Mouse (Mus musculus) heart, adult 18-20 months (tissue): ENCODE data around the gene Osr1. TPM values are rescaled to one million over a fixed set of nuclear protein-coding genes. Genes with fewer than 3 reads are reported as not detected.

ENCODE experiments used
- DNase-seq, 2 experiments: peaks; one replicate each; pipeline ENCODE4 v3.0.0; 2021 to 2022; ENCODE audit warnings: mixed read lengths in 1 of 2
- total RNA-seq, 2 experiments: library from RNA; stranded (reverse); gene quantifications; 2 replicates each; pipeline ENCODE4 v1.2.3; 2021

The Osr1 gene
- total RNA-seq, 2 experiments from 2014 or later, result 3.2 to 4.9 TPM

GRCm38 (mm10) chr12:9584366-9585084 lies 14.6 kb downstream of the Osr1 start:
- DNase-seq, result peak; percentile 79 to 82

- DNase-seq, result no peak
Observed at GRCm38 (mm10) chr12:9585085-9585453, 15.2 kb downstream of the Osr1 start.

- DNase-seq, result no peak
Observed at GRCm38 (mm10) chr12:9587732-9588131, 17.8 kb downstream of the Osr1 start.

GRCm38 (mm10) chr12:9589561-9590134 lies 19.7 kb downstream of the Osr1 start:
- DNase-seq, result no peak

GRCm38 (mm10) chr12:9591141-9591540 lies 21.2 kb downstream of the Osr1 start:
- no peak for DNase-seq

- no peak for DNase-seq
Observed at GRCm38 (mm10) chr12:9598219-9598618, 28.3 kb downstream of the Osr1 start.
